Mouse (Mus musculus) liver, postnatal 0 days (tissue): Measurements from ENCODE around the gene Inpp4a. TPM values are rescaled to one million over a fixed set of nuclear protein-coding genes. Genes with fewer than 3 reads are reported as not detected.

Source experiments
- ATAC-seq: fragments of 200-750 bp; cut with Nextera tagmentation; 2 replicates; pipeline ENCODE4 v1.8.0; 2017; ENCODE audit warnings: mild to moderate bottlenecking, moderate library complexity
- DNase-seq: peaks from one replicate; pipeline ENCODE4 v3.0.0-alpha.2; 2016
- H3K27ac ChIP-seq: fragments of 300-500 bp; sonication (generic); 2 replicates; pipeline ENCODE4 v1.5.1; 2014; ENCODE audit warnings: antibody characterized with exemption, moderate library complexity, mild to moderate bottlenecking, low read depth
- H3K27me3 ChIP-seq: fragments of 300-500 bp; sonication (generic); 2 replicates; pipeline ENCODE4 v1.6.1; 2014; ENCODE audit warnings: low read length, control low read depth, mixed read lengths; ENCODE audit not compliant: insufficient read depth
- H3K36me3 ChIP-seq: fragments of 300-500 bp; sonication (generic); replicated peaks from 2 replicates; pipeline ENCODE4 v1.6.1; 2014; ENCODE audit warnings: mild to moderate bottlenecking, control low read depth, low read length, moderate library complexity, mixed read lengths; ENCODE audit not compliant: insufficient read depth
- H3K4me1 ChIP-seq: fragments of 300-500 bp; sonication (generic); 2 replicates; pipeline ENCODE4 v1.6.1; 2014; ENCODE audit warnings: antibody characterized with exemption, mild to moderate bottlenecking, control low read depth; ENCODE audit not compliant: insufficient read depth
- H3K4me2 ChIP-seq: fragments of 300-500 bp; sonication (generic); 2 replicates; pipeline ENCODE4 v1.6.1; 2014; ENCODE audit warnings: low read depth, mild to moderate bottlenecking, low read length, moderate library complexity, mixed read lengths
- H3K4me3 ChIP-seq: fragments of 300-500 bp; sonication (generic); 2 replicates; pipeline ENCODE4 v1.5.1; 2014; ENCODE audit warnings: low read depth, low read length
- H3K9ac ChIP-seq: fragments of 300-500 bp; sonication (generic); replicated peaks from 2 replicates; pipeline ENCODE4 v1.6.1; 2014; ENCODE audit warnings: mild to moderate bottlenecking, moderate library complexity
- H3K9me3 ChIP-seq: fragments of 300-500 bp; sonication (generic); 2 replicates; pipeline ENCODE4 v1.6.1; 2016; ENCODE audit warnings: mild to moderate bottlenecking, control low read depth, low read length, mixed read lengths
- CTCF ChIP-seq: sonication (generic); IDR thresholded peaks from 2 replicates; pipeline ENCODE4 v1.5.1; 2016; ENCODE audit warnings: antibody characterized with exemption, low read depth
- EP300 ChIP-seq: IDR thresholded peaks from 2 replicates; pipeline ENCODE4 v1.6.1; 2016; ENCODE audit warnings: antibody characterized with exemption, low read depth, mild to moderate bottlenecking
- WGBS: fragments of 180-500 bp; shearing (Covaris S2); extraction: QIAGEN DNeasy Blood & Tissue Kit; methylation state at CpG from one replicate; pipeline ENCODE4 v1.1.7; 2014; ENCODE audit not compliant: insufficient replicate concordance; 5-methylcytosine and 5-hydroxymethylcytosine counted together
- polyA plus RNA-seq: library from polyadenylated mRNA; unstranded; fragments of >200 nt; fragmentation: Nextera tagmentation; extraction: Ambion mirVana; gene quantifications from 2 replicates; pipeline ENCODE4 v1.2.1, GENCODE M21; 2015

The Inpp4a gene
- polyA plus RNA-seq, 1 experiment from 2014 or later, result 6.7 TPM

GRCm38 (mm10) chr1:37305691-37306287 is 6.1 kb downstream of the Inpp4a start:
- Histone ChIP-seq H3K27me3 (no peaks in the 10 kb centered on the region), H3K9me3 (no peaks in the 10 kb centered on the region), H3K4me2 (no peak overlapping the region), H3K4me1 (peaks cover 16% of the 10 kb centered on the region), H3K9ac (no peak overlapping the region), H3K4me3 (no peak overlapping the region), H3K27ac (no peak overlapping the region), H3K36me3 (no peaks in the 10 kb centered on the region)
- ATAC-seq (no peak), DNase-seq (no peak)
- TF ChIP-seq CTCF, result no peak
- TF ChIP-seq EP300, result no peak
- WGBS, result 68% methylated on average over 9 of the region's 9 CpGs

- Histone ChIP-seq H3K9ac (no peak overlapping the region), H3K27me3 (no peaks in the 10 kb centered on the region), H3K4me3 (no peak overlapping the region), H3K27ac (peak overlapping the region; percentile 13; the same call in 1 of the 2 replicates), H3K4me1 (peaks cover 14% of the 10 kb centered on the region), H3K9me3 (no peaks in the 10 kb centered on the region), H3K4me2 (no peak overlapping the region), H3K36me3 (no peaks in the 10 kb centered on the region)
- no peak for TF ChIP-seq EP300
- no peak for TF ChIP-seq CTCF
- no peak for ATAC-seq
- DNase-seq, result no peak
- WGBS, result 75% methylated on average over 2 of the region's 2 CpGs
These were observed 7.9 kb downstream of the Inpp4a start for GRCm38 (mm10) chr1:37307586-37307985.

- no peaks in the 10 kb centered on the region for H3K27me3 ChIP-seq
- ATAC-seq, result peak; percentile 25; the same call in 1 of the 2 replicates
- H3K9me3 ChIP-seq, result no peaks in the 10 kb centered on the region
- peak overlapping the region; percentile 22; the same call in 1 of the 2 replicates for H3K4me2 ChIP-seq
- TF ChIP-seq CTCF (no peak), EP300 (no peak)
- peak overlapping the region; percentile 13; the same call in 1 of the 2 replicates for H3K27ac ChIP-seq
- no peaks in the 10 kb centered on the region for H3K36me3 ChIP-seq
- H3K9ac ChIP-seq, result no peak overlapping the region
- no peak for DNase-seq
- H3K4me3 ChIP-seq, result no peak overlapping the region
- 70% methylated on average over 8 of the region's 8 CpGs for WGBS
- peaks cover 18% of the 10 kb centered on the region for H3K4me1 ChIP-seq
These were observed 8.5 kb downstream of the Inpp4a start for GRCm38 (mm10) chr1:37308021-37308742.

- TF ChIP-seq EP300 (no peak), CTCF (no peak)
- Histone ChIP-seq H3K27ac (no peak overlapping the region; the same call in 1 of the 2 replicates), H3K27me3 (no peaks in the 10 kb centered on the region), H3K4me3 (no peak overlapping the region), H3K4me2 (peak overlapping the region; percentile 35; the same call in 1 of the 2 replicates), H3K36me3 (no peaks in the 10 kb centered on the region), H3K9ac (no peak overlapping the region), H3K9me3 (no peaks in the 10 kb centered on the region), H3K4me1 (peaks cover 18% of the 10 kb centered on the region)
- ATAC-seq (0 out of 2 replicates have a peak, but pooled peaks have one; percentile 29), DNase-seq (no peak)
- WGBS, result 53% methylated on average over 3 of the region's 3 CpGs
These were observed 9.1 kb downstream of the Inpp4a start for GRCm38 (mm10) chr1:37308743-37309100.

GRCm38 (mm10) chr1:37309939-37310515 is 10.4 kb downstream of the Inpp4a start:
- no peaks in the 10 kb centered on the region for H3K9me3 ChIP-seq
- no peak overlapping the region for H3K9ac ChIP-seq
- whole genome bisulfite sequencing, result 71% methylated on average over 4 of the region's 4 CpGs
- TF ChIP-seq CTCF (no peak), EP300 (no peak)
- no peak overlapping the region for H3K4me3 ChIP-seq
- peaks cover 31% of the 10 kb centered on the region for H3K4me1 ChIP-seq
- H3K4me2 ChIP-seq, result no peak overlapping the region
- H3K36me3 ChIP-seq, result no peaks in the 10 kb centered on the region
- no peaks in the 10 kb centered on the region for H3K27me3 ChIP-seq
- DNase-seq (no peak), ATAC-seq (no peak)
- no peak overlapping the region for H3K27ac ChIP-seq

GRCm38 (mm10) chr1:37314338-37314737 is 14.7 kb downstream of the Inpp4a start:
- Histone ChIP-seq H3K9me3 (no peaks in the 10 kb centered on the region), H3K27ac (peak overlapping the region; percentile 5), H3K36me3 (no peaks in the 10 kb centered on the region), H3K4me1 (peaks cover 53% of the 10 kb centered on the region), H3K4me2 (no peak overlapping the region), H3K9ac (no peak overlapping the region), H3K4me3 (no peak overlapping the region), H3K27me3 (no peaks in the 10 kb centered on the region)
- WGBS, result 54% methylated on average over 7 of the region's 7 CpGs
- ATAC-seq (no peak), DNase-seq (no peak)
- no peak for TF ChIP-seq EP300
- no peak for TF ChIP-seq CTCF
